Comparison of ENCODE assay signal across 9 mouse cellular contexts in genomic region chr7:123031211-123031743, GRCm38 (mm10).
A peak's percentile ranks its signal among the peaks of the same experiment; 100 is the strongest.
DNase-seq lines count a peak whose midpoint lies in the region; ATAC-seq lines count a peak whose summit lies in the region.
"Had no signal": no experiment of that assay in that cellular context is flagged by ENCODE, and none has a peak within 500 bp of the region (broad histone marks: within the 10 kb centered on the region; RNA-seq: fewer than 3 reads in every experiment).

No protein-coding gene starts in this region.

- peaks cover 5% of the 10 kb centered on the region for H3K4me1 ChIP-seq in embryonic facial prominence, embryonic 12.5 days
- H3K4me1 ChIP-seq in intestine, embryonic 15.5 days (replicated peaks) = peaks cover 5% of the 10 kb centered on the region

- H3K4me3 ChIP-seq in embryonic facial prominence, embryonic 12.5 days = peak overlapping the region; percentile 38
- H3K4me3 ChIP-seq in intestine, embryonic 15.5 days (replicated peaks) = peak overlapping the region; percentile 38

- intact Hi-C loops in left cerebral cortex, postnatal 4 days (cut with DNase I) = loop anchor here (10.0 kb wide), 1 partner anchor 94 kb away; the partner anchor contains the start of gene Tnrc6a

- DNase-seq in B cell, adult 2 months = peak; percentile 43 to 48
- DNase-seq in Muller cell, postnatal 12 days (ENCODE audit: inconsistent ontology term) = peak; percentile 51
- DNase-seq in left cerebral cortex, postnatal 4 days = peak; percentile 17
- DNase-seq in retina, postnatal 1 day = peak; percentile 48
- DNase-seq in c-Kit-positive CD71-positive TER-119-positive erythroid progenitor cells, embryonic 14.5 days (ENCODE audit: low spot score) = no peak
- DNase-seq in spleen, postnatal 10 days (ENCODE audit: low spot score in 2 of 2) = no peak

- H3K27ac ChIP-seq in embryonic facial prominence, embryonic 12.5 days = peak overlapping the region; percentile 12; the same call in 1 of the 2 replicates
- no peak overlapping the region for H3K27ac ChIP-seq in intestine, embryonic 15.5 days
- H3K27ac ChIP-seq: macrophage had no signal

- H3K27me3 ChIP-seq in embryonic facial prominence, embryonic 12.5 days = no peaks in the 10 kb centered on the region
- H3K27me3 ChIP-seq in intestine, embryonic 15.5 days (replicated peaks) = no peaks in the 10 kb centered on the region

- 9% methylated on average over 10 of the region's 12 CpGs for WGBS in embryonic facial prominence, embryonic 12.5 days
- WGBS in intestine, embryonic 15.5 days = 10% methylated on average over 12 of the region's 12 CpGs

- peak; percentile 57 for ATAC-seq in embryonic facial prominence, embryonic 12.5 days (ENCODE audit: insufficient number of reproducible peaks, insufficient read depth, low FRiP score, low TSS enrichment)
- peak; percentile 31; the same call in 1 of the 2 replicates for ATAC-seq in intestine, embryonic 15.5 days

- H3K36me3 ChIP-seq in embryonic facial prominence, embryonic 12.5 days = no peaks in the 10 kb centered on the region
- H3K36me3 ChIP-seq in intestine, embryonic 15.5 days = no peaks in the 10 kb centered on the region

- H3K9me3 ChIP-seq in embryonic facial prominence, embryonic 12.5 days = no peaks in the 10 kb centered on the region
- H3K9me3 ChIP-seq in intestine, embryonic 15.5 days = no peaks in the 10 kb centered on the region

- H3K9ac ChIP-seq in embryonic facial prominence, embryonic 12.5 days = peak overlapping the region; percentile 48
- H3K9ac ChIP-seq in intestine, embryonic 15.5 days = no peak overlapping the region

- H3K4me2 ChIP-seq in embryonic facial prominence, embryonic 12.5 days (replicated peaks) = peak overlapping the region; percentile 89
- H3K4me2 ChIP-seq in intestine, embryonic 15.5 days (replicated peaks) = peak overlapping the region; percentile 90

Comparison
In these comparisons a context has a peak if more than half of its experiments do, and no peak if none do; other contexts are left out.
1. DNase-seq: peak in B cell, adult 2 months (2 of 2), Muller cell, postnatal 12 days (single experiment), left cerebral cortex, postnatal 4 days (single experiment) and retina, postnatal 1 day (single experiment); none in c-Kit-positive CD71-positive TER-119-positive erythroid progenitor cells, embryonic 14.5 days (single experiment) and spleen, postnatal 10 days (0 of 2).